Mouse (Mus musculus): ENCODE measurements at regions not wholly inside any gene's neighbourhood (a gene's known extent, or its start where the extent isn't known, plus 50 kb on each side); places are given as distances from the start of the nearest gene placed in this dataset.

DNA sequence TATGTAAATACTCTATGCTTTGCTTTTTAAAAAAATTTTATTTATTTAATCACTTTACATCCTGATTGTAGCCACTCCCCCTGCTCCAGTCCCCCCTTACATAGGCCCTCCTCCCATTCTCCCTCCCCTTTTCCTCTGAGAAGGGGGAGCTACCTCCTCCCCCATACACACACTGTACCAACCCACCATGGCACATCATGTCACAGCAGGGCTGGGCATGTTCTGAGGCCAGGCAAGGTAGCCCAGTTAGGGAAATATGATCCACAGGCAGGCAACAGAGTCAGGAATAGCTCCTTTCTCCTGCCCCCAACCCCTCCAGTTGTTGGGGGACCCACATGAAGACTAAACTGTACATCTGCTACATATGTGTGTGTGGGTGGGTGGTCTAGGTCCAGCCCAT is 1130.7 kb upstream of the Gulo start:
- DNase-seq (ENCODE audit: low spot score), result no peak

GRCm38 (mm10) chr14:67139152-67139551 is 1130.1 kb upstream of the Gulo start:
- no peak for DNase-seq (ENCODE audit: low spot score)

DNA sequence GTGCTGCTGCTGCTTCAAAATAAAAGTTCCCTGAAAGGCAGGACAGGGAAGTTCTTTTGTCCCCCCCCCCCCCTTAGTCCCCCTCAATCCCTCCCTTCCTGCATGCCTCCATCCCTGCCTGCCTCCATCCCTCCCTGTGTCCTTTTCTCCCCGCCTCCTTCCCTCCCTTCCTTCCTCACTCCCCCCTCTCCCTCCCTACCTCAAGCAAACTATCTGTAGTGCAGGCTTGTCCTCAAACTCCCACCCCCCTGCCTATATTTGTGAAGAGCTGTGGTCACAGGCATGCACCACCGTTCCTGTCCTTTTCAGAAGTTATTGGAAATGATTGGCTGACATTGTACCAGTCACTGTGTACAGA is 1127.1 kb upstream of the Gulo start:
- DNase-seq (ENCODE audit: low spot score), result no peak

DNA sequence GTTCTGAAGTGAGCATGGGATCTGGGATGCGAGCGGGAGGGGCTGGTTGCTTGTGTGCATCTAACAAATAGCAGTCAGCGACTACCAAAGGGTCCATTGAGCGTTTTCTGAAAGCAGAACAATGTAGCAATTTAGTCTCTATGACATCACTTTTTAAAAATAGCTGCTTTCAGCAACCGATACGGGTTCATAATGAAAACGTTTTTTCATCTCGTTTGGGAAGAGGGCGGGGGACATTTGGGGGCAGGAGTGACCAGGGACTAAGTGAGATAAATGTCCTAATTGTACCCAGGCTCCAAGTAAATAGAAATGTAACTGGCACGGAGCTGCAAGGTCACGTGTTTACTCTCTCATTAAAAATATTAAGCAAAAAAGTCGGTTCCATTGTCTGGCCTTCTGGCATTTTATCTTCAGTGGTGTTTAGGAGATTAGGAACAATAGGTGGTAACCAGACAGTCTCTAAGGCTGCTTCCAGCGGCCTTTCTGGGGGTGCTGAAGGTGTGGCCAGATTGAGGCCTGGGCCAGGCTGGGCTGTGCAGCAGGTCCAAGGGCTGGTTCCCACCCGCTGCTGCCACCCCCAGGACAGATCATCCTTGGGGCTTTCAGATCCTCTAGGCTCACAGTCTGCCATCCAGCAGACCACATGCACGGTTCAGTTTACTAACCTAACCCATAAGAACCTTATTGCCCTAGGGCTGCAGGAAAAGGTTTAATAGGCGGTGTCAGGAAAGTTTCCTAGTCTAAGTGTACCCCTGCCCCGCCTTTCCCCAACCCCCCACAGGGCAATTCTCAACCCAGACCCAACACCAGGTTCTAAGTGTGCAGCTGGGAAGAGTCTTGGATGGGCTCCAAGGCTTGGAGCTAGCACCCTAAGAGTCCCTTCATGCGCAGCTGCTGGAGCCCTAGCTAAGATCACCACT is 1126.5 kb upstream of the Gulo start:
- no peak for DNase-seq (ENCODE audit: low spot score)

GRCm38 (mm10) chr14:67133221-67133620 is 1124.2 kb upstream of the Gulo start:
- DNase-seq (ENCODE audit: low spot score), result no peak

- no peak for DNase-seq (ENCODE audit: low spot score)
Observed at GRCm38 (mm10) chr14:67127118-67127517, 1118.1 kb upstream of the Gulo start.

GRCm38 (mm10) chr14:67126254-67126653 is 1117.2 kb upstream of the Gulo start:
- DNase-seq (ENCODE audit: low spot score), result no peak

DNA sequence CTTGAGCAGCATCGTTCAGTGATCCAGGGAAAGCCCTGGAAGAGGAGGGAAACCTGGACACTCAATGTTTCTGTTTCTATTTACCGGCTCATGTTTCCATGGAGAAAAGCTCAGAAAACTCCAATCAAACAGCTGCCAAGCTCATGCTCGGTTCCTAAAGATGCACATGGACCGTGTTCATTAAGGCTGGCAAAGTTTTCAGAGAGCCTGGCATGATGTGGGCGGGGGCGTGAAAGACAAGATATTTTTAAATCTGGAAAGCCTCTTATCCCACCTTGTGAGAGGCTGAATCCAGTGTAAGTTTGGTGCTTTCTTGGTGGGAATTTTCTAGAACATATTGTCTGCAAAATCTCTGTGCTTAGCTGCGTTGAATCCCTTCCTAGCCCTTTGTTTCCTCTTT is 1114.3 kb upstream of the Gulo start:
- DNase-seq (ENCODE audit: low spot score), result no peak
